Mouse (Mus musculus) mature B cell (primary cell): Measurements from ENCODE around the gene Gm29133.

Experiments
- in situ Hi-C: fragments of 300-500 bp; cut with MboI; formaldehyde crosslinking; loops from 2 replicates; pipeline ENCODE4 v1.14.3; 2019

Gene Gm29133

DNA sequence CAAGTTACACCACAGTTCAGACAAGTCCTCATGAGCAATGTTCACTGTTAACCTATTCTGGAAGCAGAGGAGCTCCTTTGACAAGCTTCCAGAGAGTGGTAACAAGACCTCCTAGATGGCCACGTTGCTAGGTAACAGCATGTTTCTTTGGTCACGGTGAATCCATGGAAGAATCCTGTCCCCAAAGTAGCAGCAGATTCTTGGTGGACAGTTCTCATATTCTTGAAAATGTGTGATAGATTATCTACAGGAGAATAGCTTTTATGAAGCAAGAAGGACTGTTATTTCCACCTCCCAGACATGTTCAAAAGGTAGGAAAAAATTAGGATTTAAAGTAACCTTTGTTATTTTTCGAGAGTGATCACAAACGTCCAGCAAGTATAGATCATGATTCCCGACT lies at the start of gene Gm29133:
Gene Gm29133, plus strand, starts transcription at position 301 of the 400 bp plus-strand sequence.
- in situ Hi-C loops = no loop called here

DNA sequence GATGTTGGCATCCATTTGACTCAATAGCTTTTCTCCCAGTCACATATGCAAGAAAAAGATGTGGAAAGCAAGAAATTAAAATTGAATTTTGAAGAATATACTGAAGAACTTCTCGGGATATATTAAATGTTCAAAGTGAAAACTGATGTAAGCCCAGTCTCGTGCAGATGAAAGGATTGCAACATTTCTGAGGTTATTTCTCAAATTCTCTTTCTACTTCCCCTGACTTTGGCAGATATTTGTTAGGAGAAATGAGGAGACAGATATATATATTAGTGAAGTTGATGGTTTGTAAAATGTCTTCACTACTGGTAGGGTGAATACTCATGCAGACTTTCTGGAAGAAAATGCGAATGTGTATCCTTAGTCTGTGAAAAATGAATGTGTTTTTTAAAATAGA lies 48.9 kb upstream of the Gm29133 start:
- in situ Hi-C loops = no loop called here

GRCm38 (mm10) chr3:75701336-75701735 lies 46.7 kb upstream of the Gm29133 start:
- in situ Hi-C loops = loop anchor here (25.0 kb wide), 1 partner anchor 489 kb away; no protein-coding TSS in a partner anchor

DNA sequence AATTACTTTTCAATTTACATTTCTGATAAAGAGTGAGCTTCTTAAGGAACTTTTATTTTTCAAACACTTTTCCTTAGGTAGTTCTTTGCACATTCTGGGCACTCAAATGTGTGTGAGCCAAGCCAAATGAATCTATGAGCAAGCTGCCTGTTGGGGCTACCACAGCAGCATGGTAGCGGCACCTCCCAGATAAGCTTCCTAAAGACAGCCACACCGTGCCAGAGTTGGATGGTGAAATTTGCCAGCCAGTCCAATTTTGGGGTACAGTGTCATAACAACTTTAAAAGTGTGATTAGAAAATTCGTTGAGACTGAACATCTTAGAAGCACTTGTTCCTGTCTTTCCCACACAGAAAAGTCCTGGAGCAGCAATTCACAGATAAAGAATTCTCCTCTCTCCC lies 41.5 kb upstream of the Gm29133 start:
- in situ Hi-C loops = loop anchor here (25.0 kb wide), 1 partner anchor 494 kb away; no protein-coding TSS in a partner anchor

GRCm38 (mm10) chr3:75713678-75714295 lies 34.2 kb upstream of the Gm29133 start:
- in situ Hi-C loops = loop anchor here (25.0 kb wide), 1 partner anchor 501 kb away; no protein-coding TSS in a partner anchor

- in situ Hi-C loops = loop anchor here (25.0 kb wide), 1 partner anchor 508 kb away; no protein-coding TSS in a partner anchor
Measured at GRCm38 (mm10) chr3:75720663-75721062, 27.3 kb upstream of the Gm29133 start.

DNA sequence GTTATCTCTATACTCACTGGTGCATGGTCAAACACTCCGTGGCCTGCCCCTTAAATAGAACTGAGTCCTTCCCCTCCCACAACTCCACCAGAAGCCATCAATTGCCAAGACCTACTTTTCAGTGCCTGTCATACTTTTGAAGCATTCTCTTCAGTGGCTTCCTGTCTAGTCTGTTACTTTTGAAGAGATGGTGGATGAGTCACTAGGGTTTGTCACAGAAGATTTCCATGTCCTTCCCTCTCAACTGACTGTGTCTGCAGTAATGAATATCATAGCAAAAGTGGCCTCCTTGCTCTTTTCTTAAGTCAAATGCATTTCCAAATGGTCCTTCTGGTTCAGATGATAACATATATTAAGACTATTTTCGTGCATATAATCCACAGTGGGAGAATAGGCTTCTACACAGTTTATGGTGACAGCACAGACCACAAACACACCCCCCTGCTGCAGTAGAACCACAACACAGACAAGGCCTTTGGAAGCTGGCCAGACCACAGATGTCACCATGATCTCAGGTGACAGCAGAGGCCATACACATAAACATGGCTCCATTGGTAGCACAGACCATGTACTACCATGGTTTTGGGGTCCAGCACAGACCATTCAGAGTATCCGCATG lies 16.9 kb upstream of the Gm29133 start:
- in situ Hi-C loops = no loop called here

DNA sequence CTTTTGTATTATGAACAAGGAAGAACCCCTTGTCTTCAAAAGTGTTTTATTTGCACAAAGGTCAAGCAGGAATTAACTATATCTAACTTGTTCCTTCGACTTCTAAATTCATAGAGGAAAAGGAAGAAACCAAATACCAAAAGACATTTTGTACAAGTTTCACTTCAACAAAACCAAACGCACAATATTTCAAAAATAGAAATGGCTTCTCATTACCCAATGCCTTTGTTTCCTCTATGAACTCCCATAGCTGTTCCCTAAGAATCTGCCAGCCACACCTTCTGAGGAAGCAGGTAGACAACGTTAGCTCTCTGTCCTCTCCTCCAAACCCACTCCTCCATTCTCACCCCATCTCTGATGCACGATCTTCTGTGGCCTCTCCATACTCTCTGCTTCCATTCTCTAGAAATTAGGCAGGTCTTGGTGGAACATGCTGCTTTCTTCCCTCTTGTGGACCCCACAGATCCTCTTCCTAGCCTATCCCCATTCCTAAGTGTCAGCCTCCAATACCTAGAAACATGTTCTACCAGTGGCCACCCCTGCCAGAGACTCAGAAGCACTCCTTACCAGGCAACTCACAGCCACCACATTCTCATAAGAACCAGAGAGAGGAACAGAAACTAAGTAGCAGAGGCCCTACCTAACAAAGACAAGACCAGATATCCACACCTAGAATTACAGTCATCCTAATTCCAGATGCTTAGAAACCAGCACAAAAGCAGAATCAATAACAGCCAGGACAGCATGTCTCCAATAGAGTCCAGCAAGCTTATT lies 4.1 kb upstream of the Gm29133 start:
- in situ Hi-C loops = no loop called here

DNA sequence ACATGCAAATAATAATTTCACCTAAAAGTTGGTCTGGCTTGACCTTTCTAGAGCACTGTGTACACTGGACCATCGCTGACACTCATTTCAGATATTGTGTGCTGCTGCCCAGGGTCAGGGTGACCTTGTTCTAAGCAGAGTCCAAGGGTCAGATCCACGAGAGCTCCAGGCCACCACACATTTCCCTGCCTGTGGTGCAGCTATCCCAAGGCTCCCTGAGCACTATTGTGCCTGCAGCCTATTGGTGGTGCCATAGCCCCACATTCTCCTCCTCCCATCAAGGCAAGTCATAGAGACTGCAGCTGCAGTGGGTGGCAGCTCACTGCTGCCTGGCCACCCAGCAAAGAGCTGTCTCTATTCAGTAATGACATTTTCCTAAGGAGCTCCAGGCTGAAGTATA lies 2.7 kb upstream of the Gm29133 start:
- in situ Hi-C loops = no loop called here

GRCm38 (mm10) chr3:75763351-75763750 lies 15.4 kb downstream of the Gm29133 start:
- in situ Hi-C loops = no loop called here

- in situ Hi-C loops = no loop called here
Measured at GRCm38 (mm10) chr3:75774253-75774652, 26.3 kb downstream of the Gm29133 start.

- in situ Hi-C loops = no loop called here
Measured at GRCm38 (mm10) chr3:75808001-75808400, 60.0 kb downstream of the Gm29133 start.

GRCm38 (mm10) chr3:75823934-75824333 lies 75.9 kb downstream of the Gm29133 start:
- in situ Hi-C loops = no loop called here

- in situ Hi-C loops = no loop called here
Measured at GRCm38 (mm10) chr3:75824458-75824857, 76.5 kb downstream of the Gm29133 start.

GRCm38 (mm10) chr3:75834827-75835226 lies 86.8 kb downstream of the Gm29133 start:
- in situ Hi-C loops = no loop called here

DNA sequence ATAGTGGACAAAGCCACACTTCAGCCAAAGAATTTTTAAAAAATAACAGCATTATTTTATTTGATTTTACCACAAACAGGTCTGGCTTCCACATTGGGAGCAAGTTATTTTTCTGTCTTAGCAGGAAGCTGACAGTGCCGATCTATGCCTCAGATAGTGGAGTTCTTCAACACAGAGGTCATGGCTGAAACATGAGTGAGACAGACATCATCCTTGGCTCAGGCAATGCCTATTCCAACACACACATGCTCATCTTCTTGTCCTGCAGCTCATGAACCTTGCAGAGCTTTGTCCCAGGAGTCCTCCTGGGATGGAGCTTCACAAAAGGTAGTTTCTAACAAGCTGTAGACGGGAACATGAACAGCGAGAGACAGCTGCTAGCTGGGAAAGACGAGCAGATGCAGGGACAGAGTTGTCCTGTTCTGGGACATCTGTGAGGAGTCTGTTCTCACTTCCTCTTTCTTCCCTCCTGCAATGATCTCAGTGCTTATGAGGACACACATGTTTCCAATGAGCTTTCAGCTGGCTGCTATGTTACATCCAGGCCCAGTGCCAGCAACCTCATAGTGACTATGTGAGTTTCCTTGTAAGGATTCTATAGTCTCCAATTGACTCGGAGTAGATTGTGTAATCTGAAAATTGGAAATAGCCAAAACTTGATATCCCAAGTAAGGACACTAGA lies 87.4 kb downstream of the Gm29133 start:
- in situ Hi-C loops = no loop called here
